Mouse (Mus musculus): ENCODE measurements around the gene 1700123O20Rik.

1700123O20Rik gene

DNA sequence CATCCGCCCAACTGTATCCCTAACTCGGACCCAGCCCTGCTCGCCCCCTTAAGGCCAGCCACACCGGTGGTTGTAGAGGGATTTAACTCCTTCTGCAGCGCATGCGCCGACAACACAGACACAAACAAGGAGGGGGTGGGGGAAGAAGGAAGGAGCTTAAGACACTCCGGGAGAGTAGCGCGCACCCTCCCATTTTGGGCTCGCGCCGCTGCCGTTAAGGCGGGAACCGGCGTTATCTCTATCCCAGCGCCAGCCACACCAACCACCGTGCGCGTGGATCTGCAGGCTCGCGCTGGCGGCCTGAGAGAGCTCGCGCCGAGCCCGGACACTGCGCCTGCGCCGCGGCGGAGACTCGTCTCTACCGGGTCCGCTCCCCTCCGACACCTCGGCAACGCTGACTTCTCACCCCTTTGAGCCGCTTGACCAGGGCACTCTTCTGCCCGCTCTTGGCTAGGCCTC is at the start of gene 1700123O20Rik:
Gene 1700123O20Rik (plus strand): TSS at position 154 of the 459 bp plus-strand sequence.
- DNase-seq: peak; percentile 79 to 88

DNA sequence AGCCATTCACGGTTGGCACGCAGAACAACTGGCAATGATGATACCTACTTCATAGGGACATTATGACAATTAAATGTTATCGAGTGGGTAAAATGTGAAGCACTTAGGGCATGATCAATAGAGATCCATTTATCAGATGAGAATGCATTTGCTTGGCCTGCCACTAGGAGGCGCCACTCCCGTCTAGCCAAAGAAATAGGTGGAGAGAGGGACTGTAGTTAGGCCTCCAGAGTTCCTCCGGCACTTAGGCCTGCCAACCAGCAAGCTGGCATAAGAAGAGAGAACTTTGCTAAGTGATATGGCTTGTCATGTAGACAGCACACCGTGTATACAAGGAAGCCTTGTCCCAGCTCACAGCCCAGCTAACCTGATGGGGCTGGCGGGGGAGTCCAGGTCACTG is 49.1 kb upstream of the 1700123O20Rik start:
- peak; percentile 58 to 65 for DNase-seq

DNA sequence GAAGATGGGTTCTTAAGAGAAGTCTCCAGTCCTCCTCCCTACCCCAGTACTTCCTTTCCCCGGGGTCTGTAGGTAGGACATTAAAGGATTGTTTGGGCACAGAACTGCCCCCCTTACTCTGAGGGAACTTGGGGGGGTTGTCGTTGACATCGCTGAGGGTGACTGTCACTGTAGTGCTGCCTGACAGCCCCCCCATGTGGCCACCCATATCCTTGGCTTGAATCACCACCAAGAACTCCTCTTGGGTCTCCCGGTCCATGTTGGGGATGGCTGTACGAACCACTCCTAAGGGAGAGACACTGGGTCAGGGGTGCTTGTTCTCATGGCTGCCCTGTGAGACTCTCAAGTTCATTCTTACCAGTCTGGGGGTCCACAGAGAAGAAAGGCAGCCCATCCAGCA is 47.8 kb upstream of the 1700123O20Rik start:
- DNase-seq: no peak

DNA sequence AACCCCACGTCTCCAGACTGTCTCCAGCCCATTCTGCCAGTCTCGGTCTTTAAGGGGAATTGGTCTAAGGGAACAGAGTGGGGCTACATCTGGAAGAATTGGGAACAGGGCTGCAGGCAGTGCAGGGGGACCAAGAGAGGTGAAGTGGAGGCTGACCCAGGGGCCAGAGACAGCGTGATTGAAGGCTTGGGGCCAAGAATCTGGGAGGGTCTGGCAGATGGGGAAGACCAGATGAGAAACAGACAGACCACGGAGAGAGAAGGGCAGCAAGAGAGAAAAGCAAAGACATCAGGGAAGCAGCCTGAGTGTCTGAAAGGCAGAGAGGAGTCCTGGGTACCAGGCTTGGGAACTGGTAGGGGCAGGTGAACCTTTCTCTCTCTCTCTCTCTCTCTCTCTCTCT is 45.9 kb upstream of the 1700123O20Rik start:
- DNase-seq: no peak

DNA sequence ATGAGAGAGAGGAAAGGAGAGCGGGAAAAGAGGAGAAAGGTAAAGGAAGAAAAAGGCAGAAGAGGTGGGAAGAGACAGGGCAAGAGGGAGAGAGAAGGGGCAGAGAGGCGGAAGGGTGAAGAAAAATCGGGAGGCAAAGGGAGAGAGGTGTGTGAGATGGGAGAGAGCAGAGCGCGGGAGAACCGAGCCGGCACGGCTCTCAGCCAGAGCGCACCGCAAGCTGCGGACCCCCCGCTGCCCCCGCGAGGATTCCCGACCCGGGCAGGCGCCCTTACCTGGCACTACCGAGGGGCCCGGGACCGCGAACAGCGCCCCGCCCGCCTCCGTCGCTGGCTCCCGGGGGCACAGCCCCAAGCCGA is 45.1 kb upstream of the 1700123O20Rik start, which contains the start of gene Gm17606:
Gene Gm17606 (plus strand): TSS at position 7 of the 359 bp plus-strand sequence.
- DNase-seq: no peak

DNA sequence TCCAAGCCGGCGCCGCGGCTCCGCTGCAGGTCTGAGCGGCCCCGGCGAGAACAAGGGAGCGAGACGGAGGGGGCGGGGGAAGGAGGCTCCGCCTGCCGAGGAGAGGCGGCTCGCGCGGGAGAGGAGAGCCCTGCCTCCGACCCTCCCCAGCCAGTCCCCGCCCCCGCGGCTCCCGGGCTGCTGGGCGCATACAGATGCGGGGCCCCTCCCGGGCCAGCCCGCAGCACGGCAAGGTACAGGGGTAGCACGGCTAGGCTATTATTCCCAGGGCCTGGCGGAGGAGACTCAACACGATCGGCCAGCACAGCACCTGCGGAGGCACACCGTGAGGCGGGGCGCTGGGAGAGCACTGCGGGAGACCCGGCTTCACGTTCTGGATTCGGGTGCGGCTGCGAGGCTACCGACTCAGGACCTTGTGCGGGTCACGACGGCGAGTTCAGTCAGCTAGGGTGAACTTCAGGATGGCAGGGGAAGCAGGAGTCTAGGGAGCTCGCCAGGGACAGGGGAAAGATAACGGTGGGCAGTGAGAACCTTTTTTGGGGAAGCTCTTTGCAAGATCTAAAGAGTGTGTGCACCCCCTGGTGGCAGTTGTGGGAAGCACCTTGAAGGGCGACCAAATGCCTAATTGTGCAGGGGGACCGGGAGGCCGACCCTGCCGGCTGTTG is 44.6 kb upstream of the 1700123O20Rik start, which contains the start of gene Cdh24:
Gene Cdh24 (minus strand): TSS at position 60 of the 665 bp plus-strand sequence.
- peak; percentile 90 to 95 for DNase-seq

DNA sequence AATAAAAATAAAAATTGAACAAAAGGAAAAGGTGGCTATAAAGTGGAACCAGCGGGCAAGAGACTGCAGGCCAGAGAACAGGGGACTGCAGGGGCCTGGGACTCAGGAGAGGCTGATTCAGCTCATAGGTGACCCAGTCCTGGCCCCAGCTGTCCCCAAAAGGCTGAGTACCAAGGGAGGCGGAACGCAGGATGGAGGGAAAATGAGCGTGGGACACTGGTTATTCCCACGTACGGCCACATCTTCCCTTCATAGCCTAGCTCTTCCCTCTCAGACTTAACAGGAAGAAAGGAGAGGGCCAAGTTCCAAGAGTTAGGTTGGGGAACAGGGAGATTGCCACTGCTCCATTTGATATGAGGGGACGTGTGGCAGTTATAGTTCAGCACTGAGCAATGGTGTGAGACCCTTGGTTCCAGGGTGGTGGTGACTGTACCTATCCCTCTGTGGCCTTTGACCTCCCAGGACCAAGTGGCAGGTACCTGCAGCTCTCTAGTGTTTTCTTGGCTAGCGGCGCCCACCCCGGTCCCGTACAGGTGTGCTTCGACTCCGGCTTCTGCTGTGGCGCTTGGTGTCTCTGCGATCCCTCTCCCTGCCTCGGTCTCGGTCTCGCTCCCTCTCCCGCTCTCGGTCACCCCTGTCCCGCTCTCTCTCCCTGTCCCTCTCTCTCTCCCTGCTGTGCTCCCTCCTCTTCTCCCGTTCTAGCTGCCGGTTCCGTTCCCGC is 43.6 kb upstream of the 1700123O20Rik start:
- no peak for DNase-seq

DNA sequence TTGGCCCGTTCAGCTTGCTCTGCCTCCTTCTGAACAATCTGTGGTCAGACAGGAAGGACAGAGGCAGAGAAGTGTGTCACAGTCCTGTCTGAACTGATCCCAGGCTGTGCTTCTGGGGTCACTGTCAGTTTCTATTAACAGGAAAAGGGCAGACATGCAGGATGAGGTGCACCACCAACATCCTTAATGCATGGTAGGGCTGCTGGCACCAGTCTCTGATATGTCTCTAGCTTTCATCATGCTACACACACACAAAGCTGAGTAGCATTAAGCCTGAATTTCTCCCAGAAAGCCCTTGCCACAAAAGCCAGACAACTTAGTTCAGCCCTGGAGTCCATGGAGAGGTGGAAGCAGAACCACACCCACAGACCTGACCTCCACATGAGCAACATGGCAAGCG is 43.0 kb upstream of the 1700123O20Rik start:
- DNase-seq: no peak

DNA sequence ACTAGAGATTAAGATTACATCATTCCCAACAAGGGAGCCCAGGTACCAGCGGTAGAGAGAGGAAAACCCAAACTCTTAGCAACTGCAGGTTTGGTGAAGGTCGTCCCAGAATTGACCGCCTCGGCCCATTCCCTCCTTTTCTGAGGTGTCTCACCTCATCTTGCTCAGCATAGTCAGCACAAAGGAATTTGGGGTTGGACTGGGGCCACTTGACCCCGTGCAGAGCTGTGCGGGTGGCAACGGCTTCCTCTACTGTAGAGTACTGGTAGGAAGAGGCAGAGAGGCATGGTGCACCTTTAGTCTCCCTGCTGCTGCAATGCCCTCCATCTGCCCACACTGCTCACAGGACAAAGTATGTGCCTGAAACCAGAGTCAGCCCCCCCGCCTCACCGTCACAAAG is 41.7 kb upstream of the 1700123O20Rik start:
- DNase-seq: no peak

DNA sequence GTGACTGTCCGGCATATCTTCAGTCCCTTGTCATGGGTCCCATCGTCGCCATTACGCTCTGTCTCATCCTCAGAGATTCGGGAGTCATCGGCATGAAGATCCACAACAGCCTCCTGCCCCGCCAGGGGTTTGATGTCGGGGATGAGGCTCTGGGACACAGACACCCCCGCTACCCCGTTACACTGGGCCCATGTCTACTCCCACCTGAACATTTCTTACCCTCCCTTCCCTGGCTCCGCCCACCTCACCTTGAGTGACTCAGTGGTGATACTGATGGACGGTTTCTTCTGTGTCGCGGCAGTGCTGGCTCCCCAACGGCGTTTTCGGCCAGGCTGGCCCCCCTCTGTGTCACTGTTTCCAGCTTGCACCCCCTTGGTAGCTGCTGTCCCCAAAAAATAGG is 39.6 kb upstream of the 1700123O20Rik start:
- DNase-seq: no peak

DNA sequence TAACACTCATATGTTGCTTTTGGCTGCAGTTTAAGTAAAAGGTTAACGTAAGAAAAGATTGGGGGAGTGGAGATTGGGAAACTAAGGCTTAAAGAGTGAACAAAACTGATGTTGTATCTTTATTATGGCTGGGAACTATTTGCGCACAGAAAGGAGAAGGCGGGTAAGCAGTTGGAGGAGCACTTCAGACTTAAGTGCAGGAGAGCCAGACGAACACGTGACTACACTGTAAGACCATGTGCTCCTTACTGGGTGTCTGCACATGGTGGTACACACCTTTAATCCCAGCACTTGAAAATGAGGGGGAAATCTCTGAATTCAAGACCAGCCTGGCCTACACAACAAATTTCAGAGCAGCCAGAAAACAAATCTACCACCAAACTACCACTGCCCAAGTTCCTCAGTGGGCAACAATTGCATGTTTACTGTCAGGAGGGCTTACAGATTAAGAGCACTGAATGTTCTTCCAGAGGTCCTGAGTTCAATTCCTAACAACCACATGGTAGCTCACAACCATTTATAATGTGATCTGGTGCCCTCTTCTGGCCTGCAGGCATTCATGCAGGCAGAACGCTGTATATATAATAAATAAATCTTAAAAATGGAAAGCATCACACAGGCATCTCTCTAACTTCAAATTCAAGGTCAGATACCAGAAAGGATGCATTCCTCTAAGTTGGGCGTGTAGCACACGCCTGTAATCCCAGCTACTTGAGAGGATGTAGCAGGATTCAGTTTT is 38.9 kb upstream of the 1700123O20Rik start:
- DNase-seq: no peak

DNA sequence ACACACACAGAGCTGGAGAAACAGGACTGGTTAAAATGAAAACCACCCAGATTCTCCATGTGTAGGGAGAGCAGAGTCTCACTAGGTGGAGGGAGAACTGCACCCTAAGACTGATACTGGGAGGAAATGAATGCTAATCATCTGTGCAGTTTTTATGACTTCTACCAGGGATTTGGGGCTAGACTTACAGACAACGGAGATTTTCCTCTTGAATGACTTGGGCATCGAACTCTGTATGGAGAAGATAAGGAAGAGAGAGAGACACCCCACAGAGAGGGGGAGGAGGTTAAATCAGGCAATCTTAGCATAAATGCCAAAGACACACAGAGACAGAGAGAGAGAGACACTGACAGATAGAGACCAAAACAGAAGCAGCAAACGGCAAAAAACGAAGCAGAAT is 38.1 kb upstream of the 1700123O20Rik start:
- DNase-seq: no peak

DNA sequence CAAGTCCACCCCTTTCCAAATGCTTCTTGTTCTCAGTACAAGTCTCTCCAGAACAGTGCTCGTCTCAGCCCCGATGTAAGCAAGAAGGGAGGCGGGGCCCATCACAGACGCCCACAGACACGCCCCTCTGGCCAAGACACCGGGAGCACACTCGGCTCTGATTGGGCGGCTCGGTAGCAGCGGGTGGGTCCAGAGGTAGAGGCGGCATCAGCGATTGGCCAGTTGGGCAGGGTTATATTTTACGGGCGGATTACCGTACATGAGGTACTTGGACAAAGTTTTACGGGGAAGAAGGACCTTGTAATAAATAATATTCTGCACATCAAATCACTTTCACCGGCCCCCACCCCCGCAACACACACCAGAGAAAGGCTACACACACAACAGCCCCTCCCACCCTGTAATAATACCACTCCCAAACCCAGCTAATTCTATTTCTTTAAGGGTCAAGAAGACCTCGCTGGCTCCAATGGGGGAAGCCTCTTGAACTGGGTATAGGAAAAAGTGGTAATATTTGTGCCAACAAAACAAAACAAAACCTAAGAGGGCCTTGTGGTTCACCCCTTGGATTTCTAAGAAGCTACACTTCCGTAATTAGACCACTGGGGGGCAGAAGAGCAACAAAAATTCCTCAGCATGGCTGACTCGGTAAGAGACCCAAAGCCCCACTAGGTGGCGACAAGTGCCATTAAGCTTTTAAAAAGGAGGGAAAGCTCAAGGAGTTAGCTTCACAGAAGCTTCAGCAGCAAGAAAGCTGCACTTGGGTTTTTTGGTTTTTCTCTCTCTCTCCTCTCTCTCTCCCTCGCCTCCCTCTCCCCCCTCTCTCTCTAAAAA is 35.2 kb upstream of the 1700123O20Rik start:
- peak; percentile 86 to 93 for DNase-seq

DNA sequence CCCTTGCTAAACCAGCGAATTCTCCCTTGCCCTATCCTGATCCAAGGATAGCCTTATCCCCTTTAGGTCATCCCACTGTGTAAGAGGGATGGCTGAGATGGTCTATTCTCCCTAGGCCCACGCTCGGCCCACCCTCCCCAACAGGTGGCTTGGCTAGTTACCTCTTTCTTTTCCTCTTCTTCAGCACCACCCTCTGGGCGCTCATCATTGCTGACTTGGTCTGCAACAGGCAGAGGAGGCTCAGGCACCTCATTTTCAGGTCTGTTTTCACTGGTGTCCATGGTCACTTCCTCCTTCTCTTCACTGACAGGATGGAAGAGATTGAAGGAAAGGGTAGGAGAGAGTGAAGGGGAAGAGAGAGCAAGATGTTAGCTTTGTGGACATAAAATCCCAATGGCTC is 34.5 kb upstream of the 1700123O20Rik start:
- no peak for DNase-seq

DNA sequence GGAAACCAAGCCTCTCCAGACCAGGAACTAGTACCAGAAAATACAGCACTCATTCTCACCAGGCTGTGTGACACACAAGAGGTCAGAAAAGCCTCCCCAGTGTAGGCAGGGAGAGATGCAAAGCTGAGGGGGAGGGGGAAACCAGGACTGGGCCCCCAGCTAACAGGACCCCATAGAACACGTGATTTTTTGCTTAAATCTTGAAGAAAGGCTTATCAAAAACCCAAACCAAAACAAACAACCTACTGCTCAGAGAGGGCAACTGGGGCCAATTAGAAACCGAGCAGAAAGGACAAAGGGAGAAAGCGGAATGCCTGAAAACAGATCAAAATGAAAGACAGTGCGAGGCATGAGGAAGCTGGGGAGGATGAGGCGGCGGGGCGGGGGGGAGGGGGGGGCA is 33.2 kb upstream of the 1700123O20Rik start:
- no peak for DNase-seq

DNA sequence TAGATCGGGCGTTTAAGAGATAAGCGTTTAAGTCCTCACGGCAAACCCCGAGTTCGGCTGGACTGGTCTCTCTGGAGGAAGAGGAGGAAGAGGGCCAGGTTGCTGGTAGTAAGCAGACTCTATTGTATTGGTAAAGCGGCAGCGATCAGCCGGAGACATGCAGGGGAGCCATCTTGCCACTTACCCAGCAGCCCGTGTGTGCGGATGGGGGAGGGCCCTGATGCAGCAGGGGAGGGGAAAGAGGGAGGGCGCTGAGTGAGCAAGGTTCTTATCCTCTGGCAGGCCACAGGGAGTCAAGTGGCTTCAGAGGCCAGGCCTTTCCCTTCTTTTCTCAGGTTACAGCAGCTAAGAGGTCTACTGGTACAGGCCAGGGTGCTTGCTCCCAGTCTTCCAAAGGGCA is 32.5 kb upstream of the 1700123O20Rik start:
- DNase-seq: peak; percentile 92 to 95

DNA sequence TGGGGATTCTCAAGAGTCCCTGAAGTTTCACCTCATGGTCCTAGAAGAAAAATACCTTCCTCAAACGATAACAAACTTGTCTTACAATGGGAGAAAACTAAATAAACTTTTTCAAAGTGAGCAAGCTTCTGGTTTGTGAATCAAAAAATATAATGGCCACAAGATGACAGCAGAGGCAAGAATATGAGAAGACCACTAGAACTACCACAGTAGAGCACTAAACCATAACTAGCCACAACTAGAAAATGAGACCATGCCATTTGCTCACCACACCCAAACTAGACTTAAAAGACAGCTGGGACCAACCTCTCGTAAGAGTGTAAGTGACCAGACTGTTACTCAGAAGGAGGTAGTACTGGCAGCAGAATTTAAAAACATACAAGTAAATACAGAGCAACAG is 26.0 kb upstream of the 1700123O20Rik start:
- peak in 1 of 2 experiments; percentile 38 for DNase-seq

DNA sequence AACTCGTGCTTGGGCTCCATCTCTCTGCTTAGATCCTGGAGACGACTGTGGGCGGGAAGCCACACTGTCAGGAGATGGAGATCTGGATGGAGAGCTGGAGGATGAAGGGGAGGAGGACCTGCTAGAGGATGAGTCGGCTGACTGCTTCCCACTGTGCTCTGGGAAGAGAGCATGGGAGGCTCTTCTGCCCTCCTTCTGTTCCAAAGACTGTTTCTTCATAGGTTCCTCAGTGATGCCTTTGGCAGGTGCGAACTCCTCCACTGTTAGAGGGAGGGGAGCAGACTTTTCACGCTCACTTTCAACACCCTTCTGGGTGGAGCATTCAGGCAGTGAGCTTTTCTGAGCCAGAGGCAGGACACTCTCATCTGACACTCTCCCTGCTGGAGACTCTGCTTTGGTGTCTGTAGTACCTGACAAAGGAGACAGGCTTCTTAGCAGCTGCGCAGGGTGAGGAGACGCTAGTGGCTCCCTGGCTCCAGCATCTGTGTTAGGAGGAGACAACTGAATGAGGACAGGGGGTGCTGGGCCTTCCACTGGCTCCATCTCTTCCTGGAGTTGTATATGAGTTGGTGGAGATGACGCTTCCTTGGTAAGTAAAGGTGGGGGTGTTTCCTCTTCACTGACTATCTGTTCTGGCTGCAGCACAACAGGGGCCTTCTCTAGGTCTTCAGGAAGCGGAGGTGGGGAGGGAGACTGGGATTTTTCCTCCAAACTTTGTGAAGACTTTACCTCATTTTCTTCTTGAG is 21.4 kb upstream of the 1700123O20Rik start:
- no peak for DNase-seq

DNA sequence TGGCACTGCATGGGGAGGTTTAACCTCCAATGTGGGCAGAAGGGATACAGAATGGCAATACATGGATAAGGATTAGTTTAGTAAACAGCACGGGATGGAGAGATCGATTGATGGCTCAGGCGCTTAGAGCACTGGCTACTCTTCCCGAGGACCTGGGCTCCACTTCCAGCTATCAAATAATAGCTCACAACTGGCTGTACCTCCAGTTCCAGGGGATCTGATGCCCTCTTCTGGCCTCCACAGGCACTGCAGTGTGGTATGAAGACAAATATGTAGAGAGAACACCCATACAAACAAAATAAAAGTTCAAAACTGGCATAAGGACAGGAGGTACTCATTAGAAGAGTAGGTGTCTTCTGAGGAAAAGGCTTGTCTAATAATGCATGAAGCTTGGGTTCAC is 16.6 kb upstream of the 1700123O20Rik start:
- peak in 1 of 2 experiments; percentile 75 for DNase-seq

DNA sequence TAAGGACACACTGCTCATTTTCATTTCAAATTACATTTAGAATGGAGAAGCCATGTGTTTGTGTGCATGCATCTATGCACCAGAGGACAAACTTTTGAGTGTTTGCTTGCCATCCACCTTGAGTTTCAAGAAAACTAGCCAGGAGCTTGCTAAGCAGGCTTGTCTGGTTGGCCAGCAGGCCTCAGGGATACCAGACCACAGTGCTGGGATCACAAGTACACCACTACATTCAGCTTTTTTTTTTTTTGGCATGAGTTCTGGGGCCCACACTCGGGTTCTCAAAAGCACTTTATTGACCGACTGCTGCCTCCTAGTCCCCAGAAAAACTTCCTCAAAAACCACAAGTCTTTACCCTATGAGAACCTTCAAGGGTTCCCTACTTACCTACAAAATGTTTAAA is 11.7 kb upstream of the 1700123O20Rik start:
- DNase-seq: no peak

DNA sequence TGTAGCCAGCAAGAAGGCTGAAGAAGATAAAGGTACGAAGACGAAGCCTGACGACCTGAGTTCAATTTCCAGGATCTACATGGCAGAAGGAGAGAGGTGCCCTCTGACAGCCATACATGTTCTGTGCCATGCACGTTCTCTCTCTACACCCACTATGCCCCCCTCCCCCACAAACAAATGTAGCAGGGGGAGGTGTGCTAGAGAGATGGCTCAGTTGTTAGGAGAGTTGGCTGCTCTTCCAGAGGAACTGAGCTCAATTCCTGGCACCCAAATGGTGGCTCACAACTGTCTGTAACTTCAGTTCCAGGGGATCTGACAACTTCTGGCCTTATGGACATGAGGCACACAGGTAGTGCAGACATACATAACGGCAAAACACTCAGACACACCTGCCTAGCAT is 9.7 kb upstream of the 1700123O20Rik start:
- no peak for DNase-seq

Measured in kidney, postnatal 25 days (tissue).